Mouse (Mus musculus) heart, postnatal 0 days (tissue): ENCODE measurements at regions not wholly inside any gene's neighbourhood (a gene's known extent, or its start where the extent isn't known, plus 50 kb on each side); places are given as distances from the start of the nearest gene placed in this dataset.

Experiments used
- ATAC-seq: fragments of 200-750 bp; cut with Nextera tagmentation; 2 replicates; pipeline ENCODE4 v1.8.0; 2017; ENCODE audit warnings: low read depth, moderate number of reproducible peaks, moderate library complexity; ENCODE audit not compliant: insufficient read depth
- DNase-seq: peaks from one replicate; pipeline ENCODE4 v3.0.0-alpha.2; 2016; ENCODE audit warnings: low spot score
- H3K27ac ChIP-seq: fragments of 300-500 bp; sonication (generic); 2 replicates; pipeline ENCODE4 v1.5.1; 2014; ENCODE audit warnings: low read depth, mild to moderate bottlenecking
- H3K27me3 ChIP-seq: fragments of 300-500 bp; sonication (generic); 2 replicates; pipeline ENCODE4 v1.6.1; 2014; ENCODE audit warnings: low read length, mixed read lengths; ENCODE audit not compliant: control insufficient read depth, insufficient read depth
- H3K36me3 ChIP-seq: fragments of 300-500 bp; sonication (generic); replicated peaks from 2 replicates; pipeline ENCODE4 v1.6.1; 2014; ENCODE audit warnings: low read length, mixed read lengths; ENCODE audit not compliant: control insufficient read depth, insufficient read depth
- H3K4me1 ChIP-seq: fragments of 300-500 bp; sonication (generic); 2 replicates; pipeline ENCODE4 v1.6.1; 2014; ENCODE audit warnings: antibody characterized with exemption; ENCODE audit not compliant: control insufficient read depth, insufficient read depth
- H3K4me2 ChIP-seq: fragments of 300-500 bp; sonication (generic); 2 replicates; pipeline ENCODE4 v1.6.1; 2014; ENCODE audit warnings: low read depth, mild to moderate bottlenecking, low read length, moderate library complexity
- H3K4me3 ChIP-seq: fragments of 300-500 bp; sonication (generic); 2 replicates; pipeline ENCODE4 v1.5.1; 2014; ENCODE audit warnings: low read depth, low read length
- H3K9ac ChIP-seq: fragments of 300-500 bp; sonication (generic); replicated peaks from 2 replicates; pipeline ENCODE4 v1.6.1; 2014; ENCODE audit warnings: low read depth, low read length, mixed read lengths
- H3K9me3 ChIP-seq: fragments of 300-500 bp; sonication (generic); replicated peaks from 2 replicates; pipeline ENCODE4 v1.6.1; 2016; ENCODE audit warnings: low read length; ENCODE audit not compliant: control insufficient read depth
- CTCF ChIP-seq: IDR thresholded peaks from 2 replicates; pipeline ENCODE4 v1.5.1; 2016; ENCODE audit warnings: antibody characterized with exemption, control low read depth, low read depth
- EP300 ChIP-seq: IDR thresholded peaks from 2 replicates; pipeline ENCODE4 v1.6.1; 2016; ENCODE audit warnings: antibody characterized with exemption, low read depth
- WGBS: fragments of 180-500 bp; shearing (Covaris S2); extraction: QIAGEN DNeasy Blood & Tissue Kit; methylation state at CpG from one replicate; pipeline ENCODE4 v1.1.7; 2014; 5-methylcytosine and 5-hydroxymethylcytosine counted together

DNA sequence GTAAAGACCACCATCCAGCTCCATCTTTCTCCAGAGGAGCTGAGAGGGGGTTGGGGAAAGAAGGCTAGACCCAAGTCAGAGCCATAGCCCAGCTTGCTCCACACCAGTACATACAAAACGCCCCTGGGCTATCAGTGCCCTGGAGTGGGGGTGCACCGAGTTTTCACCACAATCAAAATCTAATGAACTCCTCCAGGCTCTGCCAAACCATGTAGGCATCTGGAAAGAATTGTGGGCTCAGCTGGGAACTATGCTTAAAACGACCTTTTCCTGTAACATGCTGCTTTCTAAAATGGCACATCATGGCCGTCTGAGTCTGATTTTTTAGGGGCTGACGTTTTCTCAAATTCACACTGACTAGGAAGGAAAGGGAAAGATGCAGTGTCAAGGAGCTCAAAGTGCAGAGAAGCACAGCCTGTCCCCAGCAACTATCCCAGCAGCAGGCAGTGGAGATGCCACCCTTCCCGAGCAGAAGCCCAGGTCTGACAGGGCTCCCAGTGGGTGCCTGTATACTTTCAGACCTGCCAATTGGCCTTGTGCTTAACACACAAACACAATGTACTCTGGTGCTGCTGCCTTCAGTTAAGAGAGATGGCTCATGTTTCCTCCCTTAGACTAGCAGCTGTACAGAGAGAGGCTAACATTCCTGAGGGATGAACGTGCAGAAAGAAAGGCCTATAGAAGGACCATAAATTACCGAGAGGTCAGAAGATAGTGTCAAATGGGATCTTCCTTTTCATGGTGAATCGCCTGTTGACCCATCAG, 100.6 kb upstream of the Cxcl12 start:
- no peak overlapping the region for H3K4me3 ChIP-seq
- H3K36me3 ChIP-seq: no peaks in the 10 kb centered on the region
- DNase-seq: no peak
- H3K27me3 ChIP-seq: no peaks in the 10 kb centered on the region; the same call in 1 of the 2 replicates
- whole genome bisulfite sequencing: 53% methylated on average over 9 of the region's 9 CpGs
- no peak for ATAC-seq
- no peak overlapping the region for H3K4me2 ChIP-seq
- no peaks in the 10 kb centered on the region for H3K9me3 ChIP-seq
- no peak overlapping the region for H3K9ac ChIP-seq
- H3K27ac ChIP-seq: no peak overlapping the region
- TF ChIP-seq CTCF (no peak), EP300 (no peak)
- H3K4me1 ChIP-seq: no peaks in the 10 kb centered on the region

DNA sequence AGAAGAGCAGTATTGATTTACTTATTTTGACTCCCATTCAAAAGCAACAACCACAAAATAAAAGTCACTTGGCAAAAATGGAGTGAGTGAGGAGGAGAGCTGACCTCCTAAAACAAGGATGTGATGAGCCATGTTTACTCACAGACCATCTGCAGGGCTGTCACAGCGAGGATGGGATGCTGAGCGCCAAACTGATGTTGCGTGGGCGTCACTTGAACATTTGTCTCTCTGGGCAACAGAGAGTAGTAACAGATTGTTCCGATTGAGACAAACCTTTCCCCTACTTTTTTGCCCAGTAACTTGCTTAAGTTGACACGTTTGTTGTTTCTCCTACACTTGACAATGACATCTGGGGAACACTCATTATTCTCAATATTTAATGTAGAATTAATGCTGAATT, 97.0 kb upstream of the Cxcl12 start:
- H3K36me3 ChIP-seq: no peaks in the 10 kb centered on the region
- no peak overlapping the region for H3K4me3 ChIP-seq
- no peaks in the 10 kb centered on the region for H3K9me3 ChIP-seq
- no peaks in the 10 kb centered on the region for H3K27me3 ChIP-seq
- WGBS: 54% methylated on average over 6 of the region's 6 CpGs
- ATAC-seq (no peak), DNase-seq (no peak)
- no peak overlapping the region for H3K27ac ChIP-seq
- H3K4me2 ChIP-seq: no peak overlapping the region
- no peak for TF ChIP-seq CTCF
- H3K4me1 ChIP-seq: no peaks in the 10 kb centered on the region
- H3K9ac ChIP-seq: no peak overlapping the region

DNA sequence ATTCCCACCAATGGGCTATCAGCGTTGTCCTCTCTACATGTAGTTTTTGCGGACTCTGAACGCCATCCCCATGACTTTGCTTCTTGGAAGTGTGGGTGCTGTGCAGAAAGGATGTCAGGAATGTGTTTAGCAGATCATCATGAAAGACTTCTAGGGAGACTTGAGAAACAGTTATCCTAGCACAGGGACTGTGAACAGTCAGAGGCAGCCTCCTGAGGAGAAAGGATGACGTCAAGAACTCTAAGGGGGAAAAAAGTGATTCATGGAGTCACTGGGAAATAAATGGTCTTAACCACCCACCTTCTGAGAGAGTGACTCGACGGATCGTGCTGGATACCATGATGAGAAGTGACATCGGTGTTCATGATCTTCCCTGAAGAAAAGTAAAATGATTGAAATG, 96.5 kb upstream of the Cxcl12 start:
- ATAC-seq: no peak
- no peaks in the 10 kb centered on the region for H3K4me1 ChIP-seq
- no peak overlapping the region for H3K4me2 ChIP-seq
- no peaks in the 10 kb centered on the region for H3K27me3 ChIP-seq
- TF ChIP-seq EP300 (no peak), CTCF (no peak)
- H3K4me3 ChIP-seq: no peak overlapping the region
- 52% methylated on average over 8 of the region's 8 CpGs for WGBS
- no peak overlapping the region for H3K9ac ChIP-seq
- no peak overlapping the region for H3K27ac ChIP-seq
- H3K36me3 ChIP-seq: no peaks in the 10 kb centered on the region
- no peaks in the 10 kb centered on the region for H3K9me3 ChIP-seq
- no peak for DNase-seq

DNA sequence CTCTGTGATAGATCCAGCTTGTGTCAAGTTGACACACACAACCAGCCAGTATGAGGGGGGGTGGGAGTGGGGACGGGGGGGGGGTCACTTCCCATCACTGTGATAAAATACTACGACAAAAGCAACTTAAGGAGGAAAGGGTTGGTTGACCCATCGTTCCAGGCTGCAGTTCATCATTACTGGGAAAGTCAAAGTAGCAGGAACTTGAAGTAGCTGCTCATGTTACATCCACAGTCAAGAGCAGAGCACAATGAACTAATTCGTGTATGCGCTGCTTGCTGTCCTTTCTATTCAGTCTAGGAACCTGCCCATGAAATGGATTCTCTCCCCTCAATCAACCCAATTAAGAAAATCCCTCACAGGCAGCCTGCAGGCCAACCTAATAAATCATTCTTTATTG, 88.8 kb upstream of the Cxcl12 start:
- Histone ChIP-seq H3K9me3 (no peaks in the 10 kb centered on the region), H3K27ac (no peak overlapping the region), H3K36me3 (no peaks in the 10 kb centered on the region), H3K4me3 (no peak overlapping the region), H3K4me2 (no peak overlapping the region), H3K4me1 (no peaks in the 10 kb centered on the region), H3K27me3 (no peaks in the 10 kb centered on the region), H3K9ac (no peak overlapping the region)
- WGBS: 66% methylated on average over 5 of the region's 5 CpGs
- ATAC-seq (no peak), DNase-seq (no peak)
- TF ChIP-seq EP300 (no peak), CTCF (no peak)

DNA sequence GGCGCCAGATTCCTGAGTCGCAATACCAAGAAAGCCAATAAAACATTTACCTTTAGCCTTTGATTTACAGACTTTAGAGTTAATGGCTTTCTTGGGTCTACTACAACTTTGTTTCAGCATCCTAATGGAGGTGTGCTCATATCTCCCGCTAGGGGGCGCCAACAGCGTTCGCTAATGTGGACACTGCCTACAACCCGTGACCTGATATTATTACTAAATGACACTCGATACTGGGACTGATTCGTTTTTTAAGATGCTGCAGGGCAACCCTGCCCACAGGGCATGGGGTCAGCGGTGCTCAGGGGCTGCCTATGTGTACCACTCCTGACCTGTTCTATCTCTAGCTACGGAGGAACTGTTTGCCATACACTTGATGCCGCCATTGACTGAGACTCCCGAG, 87.4 kb upstream of the Cxcl12 start:
- Histone ChIP-seq H3K4me3 (no peak overlapping the region), H3K4me2 (no peak overlapping the region), H3K27ac (no peak overlapping the region), H3K36me3 (no peaks in the 10 kb centered on the region), H3K9me3 (no peaks in the 10 kb centered on the region), H3K9ac (no peak overlapping the region), H3K4me1 (no peaks in the 10 kb centered on the region), H3K27me3 (no peaks in the 10 kb centered on the region)
- WGBS: 42% methylated on average over 13 of the region's 13 CpGs
- TF ChIP-seq CTCF (peak; percentile 42), EP300 (no peak)
- ATAC-seq (no peak), DNase-seq (no peak)

DNA sequence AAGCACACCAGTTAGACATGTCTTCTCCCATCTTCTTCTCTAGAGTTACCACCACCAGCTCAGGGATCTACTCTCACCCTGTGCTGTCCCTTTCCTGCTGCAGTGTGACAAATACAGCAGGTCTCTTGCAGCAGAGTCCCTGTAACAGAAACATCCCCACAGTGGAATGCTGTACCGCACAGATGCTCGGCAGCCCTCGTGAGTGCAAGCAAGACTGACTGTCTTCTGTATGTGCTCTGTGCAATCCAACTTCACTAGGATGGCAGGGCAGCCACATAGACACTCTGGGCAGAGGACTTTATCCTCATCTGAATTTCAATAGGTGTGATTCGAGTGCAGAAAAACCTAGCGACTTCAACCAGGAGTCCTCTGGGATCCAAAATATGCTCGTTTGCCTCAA, 84.1 kb upstream of the Cxcl12 start:
- H3K9me3 ChIP-seq: no peaks in the 10 kb centered on the region
- TF ChIP-seq EP300 (no peak), CTCF (no peak)
- no peaks in the 10 kb centered on the region for H3K4me1 ChIP-seq
- WGBS: 33% methylated on average over 6 of the region's 6 CpGs
- ATAC-seq: no peak
- no peak for DNase-seq
- H3K4me2 ChIP-seq: no peak overlapping the region
- H3K36me3 ChIP-seq: no peaks in the 10 kb centered on the region
- no peak overlapping the region for H3K4me3 ChIP-seq
- no peak overlapping the region for H3K27ac ChIP-seq
- no peak overlapping the region for H3K9ac ChIP-seq
- no peaks in the 10 kb centered on the region for H3K27me3 ChIP-seq
